Mouse (Mus musculus) ES-Bruce4 (cell line): ENCODE data around the gene Traf3ip3.

Source experiments
- CTCF ChIP-seq: IDR thresholded peaks from one replicate; pipeline ENCODE4 v1.8.1; 2011; ENCODE audit warnings: low read depth, low read length
- EP300 ChIP-seq: IDR thresholded peaks from 2 replicates; pipeline ENCODE4 v1.6.1; 2011; ENCODE audit warnings: low read depth, low read length; ENCODE audit not compliant: insufficient read depth
- POLR2A ChIP-seq: IDR thresholded peaks from one replicate; pipeline ENCODE4 v1.8.1; 2011; ENCODE audit warnings: low read length; ENCODE audit not compliant: insufficient read depth

DNA sequence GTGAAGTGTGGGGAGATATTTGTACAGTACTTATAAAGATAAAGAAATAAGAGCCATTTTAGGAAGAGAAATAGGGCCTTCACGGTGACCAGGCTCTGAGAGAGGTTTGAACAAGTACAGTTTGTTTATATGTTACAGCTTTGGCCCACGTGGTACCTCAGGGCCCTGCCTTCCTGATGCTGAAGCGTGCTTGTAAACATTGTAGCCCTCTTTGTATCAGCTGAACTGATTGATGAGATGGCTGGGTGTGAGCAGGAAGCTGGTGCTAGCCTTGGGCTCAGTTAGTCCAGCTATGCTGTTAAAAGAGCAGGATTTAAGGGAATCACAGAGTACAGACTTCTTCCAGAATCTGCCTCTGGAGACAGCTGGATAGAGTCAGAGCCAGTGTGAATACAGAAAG is 42.3 kb downstream of the Traf3ip3 start:
- TF ChIP-seq POLR2A: no peak
- TF ChIP-seq CTCF: no peak
- no peak for TF ChIP-seq EP300
